Mouse (Mus musculus): ENCODE measurements around the gene Ogdh. TPM values are rescaled to one million over a fixed set of nuclear protein-coding genes. Genes with fewer than 3 reads are reported as not detected.

Gene Ogdh
- polyA plus RNA-seq, 1 experiment from 2014 or later, result 50.1 TPM

- no peaks in the 10 kb centered on the region for H3K4me1 ChIP-seq (ENCODE audit: insufficient read depth)
- H3K27me3 ChIP-seq (ENCODE audit: insufficient read depth, low read length), result no peaks in the 10 kb centered on the region
- H3K4me3 ChIP-seq (ENCODE audit: low read depth, low read length), result no peak overlapping the region
- no peak overlapping the region for H3K27ac ChIP-seq (ENCODE audit: low read depth)
- ATAC-seq (no peak), DNase-seq (no peak)
- WGBS (ENCODE audit: insufficient replicate concordance), result 92% methylated on average over 4 of the region's 4 CpGs
- H3K4me2 ChIP-seq (ENCODE audit: low read depth, low read length), result no peak overlapping the region
- no peak overlapping the region for H3K9ac ChIP-seq (replicated peaks)
- H3K36me3 ChIP-seq (replicated peaks; ENCODE audit: insufficient read depth, low read length), result peaks cover 57% of the 10 kb centered on the region
- no peaks in the 10 kb centered on the region for H3K9me3 ChIP-seq (ENCODE audit: low read length)
- no peak for TF ChIP-seq EP300 (IDR thresholded peaks at IDR 0.05; ENCODE audit: low read depth)
- TF ChIP-seq CTCF (IDR thresholded peaks at IDR 0.05; ENCODE audit: low read depth), result no peak
Measured at GRCm38 (mm10) chr11:6336689-6337088, 45.3 kb downstream of the Ogdh start.

- H3K9me3 ChIP-seq (ENCODE audit: low read length), result no peaks in the 10 kb centered on the region
- H3K27me3 ChIP-seq (ENCODE audit: insufficient read depth, low read length), result no peaks in the 10 kb centered on the region
- no peak for ATAC-seq
- no peak overlapping the region for H3K9ac ChIP-seq (replicated peaks)
- no peak for DNase-seq
- no peaks in the 10 kb centered on the region for H3K4me1 ChIP-seq (ENCODE audit: insufficient read depth)
- TF ChIP-seq CTCF (IDR thresholded peaks at IDR 0.05; ENCODE audit: low read depth), result no peak
- TF ChIP-seq EP300 (IDR thresholded peaks at IDR 0.05; ENCODE audit: low read depth), result no peak
- no peak overlapping the region for H3K4me3 ChIP-seq (ENCODE audit: low read depth, low read length)
- WGBS (ENCODE audit: insufficient replicate concordance), result 90% methylated on average over 4 of the region's 4 CpGs
- peaks cover 90% of the 10 kb centered on the region for H3K36me3 ChIP-seq (replicated peaks; ENCODE audit: insufficient read depth, low read length)
- no peak overlapping the region for H3K4me2 ChIP-seq (ENCODE audit: low read depth, low read length)
- no peak overlapping the region for H3K27ac ChIP-seq (ENCODE audit: low read depth)
Measured at GRCm38 (mm10) chr11:6345956-6346355, 54.5 kb downstream of the Ogdh start.

GRCm38 (mm10) chr11:6346966-6347365 is 55.5 kb downstream of the Ogdh start:
- Histone ChIP-seq H3K36me3 (replicated peaks; ENCODE audit: insufficient read depth, low read length) (peaks cover 88% of the 10 kb centered on the region), H3K27me3 (ENCODE audit: insufficient read depth, low read length) (no peaks in the 10 kb centered on the region), H3K4me2 (ENCODE audit: low read depth, low read length) (no peak overlapping the region), H3K4me1 (ENCODE audit: insufficient read depth) (no peaks in the 10 kb centered on the region), H3K4me3 (ENCODE audit: low read depth, low read length) (no peak overlapping the region), H3K9me3 (ENCODE audit: low read length) (no peaks in the 10 kb centered on the region), H3K9ac (replicated peaks) (no peak overlapping the region), H3K27ac (ENCODE audit: low read depth) (no peak overlapping the region)
- no peak for DNase-seq
- 85% methylated on average over 7 of the region's 7 CpGs for WGBS (ENCODE audit: insufficient replicate concordance)
- no peak for ATAC-seq
- TF ChIP-seq CTCF (IDR thresholded peaks at IDR 0.05; ENCODE audit: low read depth) (no peak), EP300 (IDR thresholded peaks at IDR 0.05; ENCODE audit: low read depth) (no peak)

- H3K27me3 ChIP-seq (ENCODE audit: insufficient read depth, low read length), result no peaks in the 10 kb centered on the region
- 92% methylated on average over 11 of the region's 11 CpGs for WGBS (ENCODE audit: insufficient replicate concordance)
- H3K9ac ChIP-seq (replicated peaks), result no peak overlapping the region
- H3K4me1 ChIP-seq (ENCODE audit: insufficient read depth), result no peaks in the 10 kb centered on the region
- no peak overlapping the region for H3K4me3 ChIP-seq (ENCODE audit: low read depth, low read length)
- H3K4me2 ChIP-seq (ENCODE audit: low read depth, low read length), result no peak overlapping the region
- ATAC-seq (no peak), DNase-seq (no peak)
- TF ChIP-seq CTCF (IDR thresholded peaks at IDR 0.05; ENCODE audit: low read depth), result no peak
- no peak for TF ChIP-seq EP300 (IDR thresholded peaks at IDR 0.05; ENCODE audit: low read depth)
- no peaks in the 10 kb centered on the region for H3K9me3 ChIP-seq (ENCODE audit: low read length)
- H3K27ac ChIP-seq (ENCODE audit: low read depth), result no peak overlapping the region
- peaks cover 82% of the 10 kb centered on the region for H3K36me3 ChIP-seq (replicated peaks; ENCODE audit: insufficient read depth, low read length)
Measured at GRCm38 (mm10) chr11:6348681-6349200, 57.3 kb downstream of the Ogdh start.

- Histone ChIP-seq H3K27ac (ENCODE audit: low read depth) (no peak overlapping the region), H3K36me3 (replicated peaks; ENCODE audit: insufficient read depth, low read length) (peaks cover 81% of the 10 kb centered on the region), H3K9ac (replicated peaks) (no peak overlapping the region), H3K9me3 (ENCODE audit: low read length) (no peaks in the 10 kb centered on the region), H3K4me1 (ENCODE audit: insufficient read depth) (no peaks in the 10 kb centered on the region), H3K4me3 (ENCODE audit: low read depth, low read length) (no peak overlapping the region), H3K27me3 (ENCODE audit: insufficient read depth, low read length) (no peaks in the 10 kb centered on the region), H3K4me2 (ENCODE audit: low read depth, low read length) (no peak overlapping the region)
- no peak for DNase-seq
- TF ChIP-seq CTCF (IDR thresholded peaks at IDR 0.05; ENCODE audit: low read depth), result no peak
- TF ChIP-seq EP300 (IDR thresholded peaks at IDR 0.05; ENCODE audit: low read depth), result no peak
- no peak for ATAC-seq
- WGBS (ENCODE audit: insufficient replicate concordance), result 96% methylated on average over 5 of the region's 5 CpGs
Measured at GRCm38 (mm10) chr11:6349586-6349985, 58.2 kb downstream of the Ogdh start.

GRCm38 (mm10) chr11:6355106-6355505 is 63.7 kb downstream of the Ogdh start:
- WGBS (ENCODE audit: insufficient replicate concordance), result 90% methylated on average over 4 of the region's 4 CpGs
- no peak overlapping the region for H3K27ac ChIP-seq (ENCODE audit: low read depth)
- ATAC-seq (no peak), DNase-seq (no peak)
- H3K9me3 ChIP-seq (ENCODE audit: low read length), result no peaks in the 10 kb centered on the region
- H3K27me3 ChIP-seq (ENCODE audit: insufficient read depth, low read length), result no peaks in the 10 kb centered on the region
- TF ChIP-seq EP300 (IDR thresholded peaks at IDR 0.05; ENCODE audit: low read depth) (no peak), CTCF (IDR thresholded peaks at IDR 0.05; ENCODE audit: low read depth) (no peak)
- H3K36me3 ChIP-seq (replicated peaks; ENCODE audit: insufficient read depth, low read length), result peaks cover 59% of the 10 kb centered on the region
- no peak overlapping the region for H3K9ac ChIP-seq (replicated peaks)
- H3K4me2 ChIP-seq (ENCODE audit: low read depth, low read length), result no peak overlapping the region
- H3K4me1 ChIP-seq (ENCODE audit: insufficient read depth), result no peaks in the 10 kb centered on the region
- no peak overlapping the region for H3K4me3 ChIP-seq (ENCODE audit: low read depth, low read length)

Measured in liver, postnatal 0 days (tissue).